Mouse (Mus musculus) cortical plate, adult 2 months (tissue): ENCODE measurements around the gene Leng1. TPM values are rescaled to one million over a fixed set of nuclear protein-coding genes. Genes with fewer than 3 reads are reported as not detected.
A peak's percentile ranks its signal among the peaks of the same experiment; 100 is the strongest.

Experiments
- H3K27ac ChIP-seq: fragments of 200-500 bp; 2 replicates; pipeline ENCODE4 v1.5.1; 2012; ENCODE audit warnings: low read length, control low read depth, inconsistent platforms; ENCODE audit not compliant: insufficient read depth
- H3K4me1 ChIP-seq: fragments of 200-500 bp; 2 replicates; pipeline ENCODE4 v1.6.1; 2011; ENCODE audit warnings: low read length; ENCODE audit not compliant: control insufficient read depth, insufficient read depth
- H3K4me3 ChIP-seq: fragments of 200-500 bp; 2 replicates; pipeline ENCODE4 v1.5.1; 2011; ENCODE audit warnings: mild to moderate bottlenecking, low read length, control low read depth; ENCODE audit not compliant: insufficient read depth
- CTCF ChIP-seq: fragments of 200-500 bp; IDR thresholded peaks from 2 replicates; pipeline ENCODE4 v1.5.1; 2011; ENCODE audit warnings: mild to moderate bottlenecking, control low read depth, low read length; ENCODE audit not compliant: insufficient read depth; ENCODE audit errors: extremely low read depth
- POLR2A ChIP-seq: fragments of 200-500 bp; IDR thresholded peaks from 2 replicates; pipeline ENCODE4 v1.6.1; 2011; ENCODE audit warnings: mild to moderate bottlenecking, low read length, control low read depth; ENCODE audit not compliant: insufficient read depth; ENCODE audit errors: extremely low read depth
- polyA plus RNA-seq: library from polyadenylated mRNA; depleted of rRNA; stranded (reverse); fragments of >200 nt; gene quantifications from 2 replicates; pipeline ENCODE4 v1.2.3, GENCODE M21; 2012

Leng1 gene
- polyA plus RNA-seq, 1 experiment: 8.3 TPM

DNA sequence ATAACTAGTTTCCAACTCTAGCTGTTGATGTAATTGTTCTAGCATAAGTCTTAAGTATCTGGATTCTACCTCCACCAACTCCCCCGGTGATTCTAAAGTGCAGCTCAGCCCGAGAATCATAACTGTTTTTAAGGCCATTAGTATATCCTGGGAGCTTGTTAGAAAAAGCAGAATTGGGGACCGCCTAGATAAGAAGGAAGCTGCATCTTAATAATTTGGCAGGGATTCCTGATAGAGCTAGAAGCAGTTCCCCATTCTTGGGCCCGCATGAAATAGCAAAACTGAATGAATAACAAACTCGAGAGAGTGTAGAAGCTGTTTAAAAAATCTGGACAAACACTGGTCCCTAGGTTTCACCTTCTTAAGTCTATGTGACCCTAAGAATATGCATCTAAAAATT is 22.2 kb downstream of the Leng1 start:
- Histone ChIP-seq H3K27ac (no peak overlapping the region), H3K4me3 (no peak overlapping the region), H3K4me1 (peaks cover 7% of the 10 kb centered on the region)
- TF ChIP-seq POLR2A: no peak
- TF ChIP-seq CTCF: no peak

GRCm38 (mm10) chr7:3630478-3630815 is 35.2 kb downstream of the Leng1 start:
- H3K4me1 ChIP-seq: peaks cover 3% of the 10 kb centered on the region
- no peak for TF ChIP-seq CTCF
- TF ChIP-seq POLR2A: no peak
- H3K4me3 ChIP-seq: peak overlapping the region; percentile 81
- no peak overlapping the region for H3K27ac ChIP-seq

GRCm38 (mm10) chr7:3629543-3630477 is 35.8 kb downstream of the Leng1 start, which contains the start of the genes Tfpt and Prpf31:
TSS of gene Tfpt (minus strand) at chr7:3629929.
TSS of gene Prpf31 (plus strand) at chr7:3629985.
- peaks cover 3% of the 10 kb centered on the region for H3K4me1 ChIP-seq
- H3K4me3 ChIP-seq: peak within 1 kb of the TSS; percentile 81
- TF ChIP-seq CTCF (no peak), POLR2A (peak; percentile 42; the same call in 1 of the 2 replicates)
- H3K27ac ChIP-seq: peak within 1 kb of the TSS; percentile 67

GRCm38 (mm10) chr7:3629030-3629429 is 36.6 kb downstream of the Leng1 start:
- TF ChIP-seq CTCF: no peak
- no peak for TF ChIP-seq POLR2A
- H3K27ac ChIP-seq: no peak overlapping the region
- H3K4me3 ChIP-seq: peak overlapping the region; percentile 81
- H3K4me1 ChIP-seq: peaks cover 3% of the 10 kb centered on the region

- peak; percentile 91 for TF ChIP-seq POLR2A
- TF ChIP-seq CTCF: no peak
- Histone ChIP-seq H3K4me1 (0 out of 2 replicates have a peak, but pooled peaks cover 2% of the 10 kb centered on the region), H3K27ac (peak within 1 kb of the TSS; percentile 71), H3K4me3 (peak within 1 kb of the TSS; percentile 88)
Observed at GRCm38 (mm10) chr7:3617242-3617995, 48.2 kb downstream of the Leng1 start, which contains the start of gene Ndufa3. TSS of gene Ndufa3 (plus strand) at chr7:3617373.

- H3K4me3 ChIP-seq: peak overlapping the region; percentile 88; the same call in 1 of the 2 replicates
- H3K4me1 ChIP-seq: 0 out of 2 replicates have a peak, but pooled peaks cover 2% of the 10 kb centered on the region
- no peak overlapping the region for H3K27ac ChIP-seq
- TF ChIP-seq CTCF (peak; percentile 48), POLR2A (no peak)
Observed at GRCm38 (mm10) chr7:3616389-3617241, 49.0 kb downstream of the Leng1 start.

DNA sequence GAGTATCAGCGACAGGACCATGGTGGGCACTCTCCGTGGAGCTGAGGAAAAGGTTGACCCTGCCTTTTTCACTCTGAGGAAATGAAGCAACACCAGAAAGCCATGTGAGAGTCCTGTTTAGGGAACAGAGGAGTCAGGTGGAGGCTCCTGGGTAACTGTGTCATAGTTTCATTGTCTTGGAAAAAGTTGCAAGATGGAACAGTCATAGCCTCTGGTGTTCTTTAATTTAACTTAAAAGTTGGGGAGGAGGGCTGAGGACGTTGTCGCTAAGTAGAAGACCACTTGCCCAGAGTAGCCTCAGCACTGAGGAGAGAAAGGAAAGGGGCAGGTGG is 49.6 kb downstream of the Leng1 start, which contains the start of gene Oscar:
TSS of gene Oscar (minus strand) at position 101 of the 332 bp plus-strand sequence.
- no peak within 1 kb of the TSS for H3K27ac ChIP-seq
- H3K4me1 ChIP-seq: 0 out of 2 replicates have a peak, but pooled peaks cover 2% of the 10 kb centered on the region
- no peak for TF ChIP-seq POLR2A
- no peak for TF ChIP-seq CTCF
- peak within 1 kb of the TSS; percentile 88; the same call in 1 of the 2 replicates for H3K4me3 ChIP-seq

- H3K4me1 ChIP-seq: 0 out of 2 replicates have a peak, but pooled peaks cover 2% of the 10 kb centered on the region
- H3K27ac ChIP-seq: no peak overlapping the region
- no peak overlapping the region for H3K4me3 ChIP-seq
- no peak for TF ChIP-seq CTCF
- no peak for TF ChIP-seq POLR2A
Observed at GRCm38 (mm10) chr7:3614021-3614420, 51.6 kb downstream of the Leng1 start.

- Histone ChIP-seq H3K4me3 (no peak overlapping the region), H3K4me1 (no peaks in the 10 kb centered on the region), H3K27ac (no peak overlapping the region)
- TF ChIP-seq POLR2A (no peak), CTCF (no peak)
Observed at GRCm38 (mm10) chr7:3611006-3611405, 54.6 kb downstream of the Leng1 start.
